Mouse (Mus musculus): ENCODE results near the gene Mttp. TPM values are rescaled to one million over a fixed set of nuclear protein-coding genes. Genes with fewer than 3 reads are reported as not detected.

The Mttp gene
- polyA plus RNA-seq, 1 experiment from 2014 or later = 6.8 TPM

DNA sequence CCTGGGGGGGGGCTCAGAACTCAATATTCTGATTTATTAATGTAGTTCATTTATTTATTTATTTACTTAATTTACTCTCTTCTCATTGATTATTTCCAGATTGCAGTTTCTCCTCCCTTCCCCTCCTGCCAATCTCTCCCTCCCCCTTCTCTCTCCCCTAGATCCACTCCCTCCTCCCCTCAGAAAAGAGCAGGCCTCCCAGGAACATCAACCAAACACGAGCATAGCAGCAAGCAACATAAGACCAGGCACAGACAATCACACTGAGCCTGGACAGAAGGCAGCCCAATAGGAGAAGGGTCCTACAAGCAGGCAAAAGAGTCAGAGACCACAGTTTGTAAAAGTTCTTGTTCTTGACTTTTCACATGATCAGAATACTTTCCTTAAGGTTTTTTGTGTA lies 73.8 kb downstream of the Mttp start:
- Histone ChIP-seq H3K36me3 (ENCODE audit: insufficient read depth) (no peaks in the 10 kb centered on the region), H3K9me3 (ENCODE audit: low read depth, low read length) (no peaks in the 10 kb centered on the region), H3K4me3 (ENCODE audit: low read depth, low read length) (no peak overlapping the region), H3K9ac (no peak overlapping the region), H3K4me1 (ENCODE audit: insufficient read depth) (0 out of 2 replicates have a peak, but pooled peaks cover 4% of the 10 kb centered on the region), H3K27ac (ENCODE audit: low read depth) (no peak overlapping the region), H3K27me3 (ENCODE audit: insufficient read depth, low read length) (no peaks in the 10 kb centered on the region), H3K4me2 (no peak overlapping the region)
- TF ChIP-seq CTCF (IDR thresholded peaks at IDR 0.05; ENCODE audit: low read depth) = no peak
- 23% methylated on average over 1 of the region's 1 CpGs for WGBS
- no peak for ATAC-seq (ENCODE audit: insufficient read depth)
- DNase-seq = no peak

DNA sequence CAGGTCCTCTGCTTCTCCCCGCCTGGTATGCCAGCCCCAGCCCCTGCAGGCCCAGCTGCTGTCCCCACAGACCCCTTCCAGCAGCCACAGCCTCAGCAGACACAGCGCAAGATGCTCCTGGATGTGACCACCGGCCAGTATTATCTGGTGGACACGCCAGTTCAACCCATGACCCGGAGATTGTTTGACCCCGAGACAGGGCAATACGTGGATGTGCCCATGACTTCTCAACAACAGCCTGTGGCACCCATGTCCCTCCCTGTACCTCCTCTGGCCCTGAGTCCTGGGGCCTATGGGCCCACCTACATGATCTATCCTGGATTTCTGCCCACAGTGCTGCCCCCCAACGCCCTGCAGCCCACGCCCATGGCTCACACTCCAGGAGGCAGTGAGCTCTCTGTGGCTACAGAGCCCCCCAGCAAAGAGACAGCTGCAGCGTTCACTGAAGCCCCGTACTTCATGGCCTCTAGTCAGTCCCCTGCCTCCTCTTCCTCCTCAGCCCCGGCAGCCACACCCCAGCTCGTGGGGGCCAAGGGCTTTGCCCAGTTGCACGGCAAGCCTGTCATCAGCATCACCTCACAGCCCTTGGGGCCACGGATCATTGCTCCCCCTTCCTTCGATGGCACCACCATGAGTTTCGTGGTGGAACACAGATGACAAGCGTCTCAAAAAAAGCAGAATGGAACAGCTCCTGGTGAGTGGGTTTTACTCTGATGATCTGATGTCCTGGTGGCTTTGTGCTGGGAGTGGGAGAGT lies 74.8 kb downstream of the Mttp start:
- Histone ChIP-seq H3K36me3 (ENCODE audit: insufficient read depth) (no peaks in the 10 kb centered on the region), H3K4me2 (no peak overlapping the region), H3K9me3 (ENCODE audit: low read depth, low read length) (no peaks in the 10 kb centered on the region), H3K27me3 (ENCODE audit: insufficient read depth, low read length) (no peaks in the 10 kb centered on the region), H3K27ac (ENCODE audit: low read depth) (no peak overlapping the region), H3K4me1 (ENCODE audit: insufficient read depth) (peaks cover 4% of the 10 kb centered on the region; the same call in 1 of the 2 replicates), H3K4me3 (ENCODE audit: low read depth, low read length) (no peak overlapping the region), H3K9ac (no peak overlapping the region)
- WGBS = 67% methylated on average over 18 of the region's 18 CpGs
- no peak for ATAC-seq (ENCODE audit: insufficient read depth)
- TF ChIP-seq CTCF (IDR thresholded peaks at IDR 0.05; ENCODE audit: low read depth) = no peak
- DNase-seq = no peak

GRCm38 (mm10) chr3:138068103-138068502 lies 76.7 kb downstream of the Mttp start:
- Histone ChIP-seq H3K36me3 (ENCODE audit: insufficient read depth) (no peaks in the 10 kb centered on the region), H3K9me3 (ENCODE audit: low read depth, low read length) (no peaks in the 10 kb centered on the region), H3K4me1 (ENCODE audit: insufficient read depth) (peaks cover 18% of the 10 kb centered on the region; the same call in 1 of the 2 replicates), H3K4me3 (ENCODE audit: low read depth, low read length) (no peak overlapping the region), H3K27me3 (ENCODE audit: insufficient read depth, low read length) (no peaks in the 10 kb centered on the region), H3K27ac (ENCODE audit: low read depth) (no peak overlapping the region), H3K9ac (no peak overlapping the region), H3K4me2 (no peak overlapping the region)
- no peak for TF ChIP-seq CTCF (IDR thresholded peaks at IDR 0.05; ENCODE audit: low read depth)
- no peak for ATAC-seq (ENCODE audit: insufficient read depth)
- 87% methylated on average over 12 of the region's 12 CpGs for WGBS
- DNase-seq = no peak

GRCm38 (mm10) chr3:138067288-138067687 lies 77.5 kb downstream of the Mttp start, which contains the start of gene Gm5105:
Gene Gm5105, minus strand, starts transcription at chr3:138067388.
- Histone ChIP-seq H3K27ac (ENCODE audit: low read depth) (no peak within 1 kb of the TSS), H3K4me1 (ENCODE audit: insufficient read depth) (peaks cover 18% of the 10 kb centered on the region; the same call in 1 of the 2 replicates), H3K27me3 (ENCODE audit: insufficient read depth, low read length) (no peaks in the 10 kb centered on the region), H3K36me3 (ENCODE audit: insufficient read depth) (no peaks in the 10 kb centered on the region), H3K9me3 (ENCODE audit: low read depth, low read length) (no peaks in the 10 kb centered on the region), H3K4me2 (no peak within 1 kb of the TSS), H3K9ac (no peak within 1 kb of the TSS), H3K4me3 (ENCODE audit: low read depth, low read length) (no peak within 1 kb of the TSS)
- TF ChIP-seq CTCF (IDR thresholded peaks at IDR 0.05; ENCODE audit: low read depth) = no peak
- no peak for DNase-seq
- ATAC-seq (ENCODE audit: insufficient read depth) = no peak
- WGBS = 94% methylated on average over 12 of the region's 12 CpGs

DNA sequence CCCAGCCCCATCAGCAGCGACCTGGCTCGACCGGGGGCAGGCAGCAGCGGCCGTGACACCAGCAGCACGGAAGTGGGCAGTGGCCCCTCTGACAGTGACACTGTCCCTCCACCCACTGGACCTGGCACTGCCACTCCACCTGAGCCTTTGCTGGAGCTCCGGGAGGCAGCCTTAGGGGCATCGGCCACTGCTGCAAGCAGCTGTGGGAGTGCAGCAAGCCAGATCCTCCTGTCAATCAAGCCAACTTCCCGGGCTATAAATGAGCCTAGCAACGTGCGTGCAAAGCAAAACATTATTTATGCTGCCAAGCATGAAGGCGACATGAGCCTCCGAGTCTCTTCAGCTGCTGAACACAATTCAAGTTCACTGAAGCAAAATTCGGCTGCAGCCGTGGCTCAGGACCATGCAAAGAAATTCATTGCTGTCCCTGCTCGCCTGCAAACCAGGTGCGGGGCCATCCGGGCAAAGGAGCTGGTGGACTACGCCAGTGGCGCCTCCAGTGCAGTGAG lies 78.4 kb downstream of the Mttp start:
- no peak overlapping the region for H3K4me3 ChIP-seq (ENCODE audit: low read depth, low read length)
- no peak overlapping the region for H3K4me2 ChIP-seq
- H3K27me3 ChIP-seq (ENCODE audit: insufficient read depth, low read length) = no peaks in the 10 kb centered on the region
- H3K4me1 ChIP-seq (ENCODE audit: insufficient read depth) = peaks cover 18% of the 10 kb centered on the region; the same call in 1 of the 2 replicates
- TF ChIP-seq CTCF (IDR thresholded peaks at IDR 0.05; ENCODE audit: low read depth) = no peak
- ATAC-seq (ENCODE audit: insufficient read depth) = no peak
- WGBS = 75% methylated on average over 20 of the region's 20 CpGs
- no peaks in the 10 kb centered on the region for H3K9me3 ChIP-seq (ENCODE audit: low read depth, low read length)
- H3K36me3 ChIP-seq (ENCODE audit: insufficient read depth) = no peaks in the 10 kb centered on the region
- H3K27ac ChIP-seq (ENCODE audit: low read depth) = no peak overlapping the region
- no peak for DNase-seq
- H3K9ac ChIP-seq = no peak overlapping the region

DNA sequence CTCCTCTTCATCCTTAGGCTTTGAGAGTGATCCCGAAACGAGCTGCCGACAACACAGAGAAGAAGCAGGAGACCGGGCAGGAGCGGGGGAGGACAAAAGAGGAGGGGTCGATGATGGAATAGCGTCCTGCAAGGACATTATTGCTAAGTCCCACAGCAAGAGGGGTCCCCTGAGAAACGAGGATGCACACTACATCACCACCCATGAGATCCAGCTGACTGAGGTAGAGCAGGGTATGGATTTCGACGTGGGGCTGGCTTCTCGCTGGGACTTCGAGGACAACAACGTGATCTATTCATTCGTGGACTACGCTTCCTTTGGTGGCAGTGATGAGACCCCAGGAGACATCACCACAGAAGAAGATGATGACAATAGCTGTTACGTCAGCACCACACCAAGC lies 78.8 kb downstream of the Mttp start:
- no peaks in the 10 kb centered on the region for H3K27me3 ChIP-seq (ENCODE audit: insufficient read depth, low read length)
- peaks cover 18% of the 10 kb centered on the region; the same call in 1 of the 2 replicates for H3K4me1 ChIP-seq (ENCODE audit: insufficient read depth)
- TF ChIP-seq CTCF (IDR thresholded peaks at IDR 0.05; ENCODE audit: low read depth) = no peak
- no peak overlapping the region for H3K4me3 ChIP-seq (ENCODE audit: low read depth, low read length)
- no peak for ATAC-seq (ENCODE audit: insufficient read depth)
- H3K9me3 ChIP-seq (ENCODE audit: low read depth, low read length) = no peaks in the 10 kb centered on the region
- H3K27ac ChIP-seq (ENCODE audit: low read depth) = no peak overlapping the region
- 91% methylated on average over 16 of the region's 16 CpGs for WGBS
- no peak overlapping the region for H3K4me2 ChIP-seq
- H3K9ac ChIP-seq = no peak overlapping the region
- H3K36me3 ChIP-seq (ENCODE audit: insufficient read depth) = no peaks in the 10 kb centered on the region
- no peak for DNase-seq
